Mouse (Mus musculus): Measurements from ENCODE around the gene Ccl24. TPM values are rescaled to one million over a fixed set of nuclear protein-coding genes. Genes with fewer than 3 reads are reported as not detected.

Gene Ccl24
- polyA plus RNA-seq, 1 experiment from 2014 or later = 28.4 TPM

DNA sequence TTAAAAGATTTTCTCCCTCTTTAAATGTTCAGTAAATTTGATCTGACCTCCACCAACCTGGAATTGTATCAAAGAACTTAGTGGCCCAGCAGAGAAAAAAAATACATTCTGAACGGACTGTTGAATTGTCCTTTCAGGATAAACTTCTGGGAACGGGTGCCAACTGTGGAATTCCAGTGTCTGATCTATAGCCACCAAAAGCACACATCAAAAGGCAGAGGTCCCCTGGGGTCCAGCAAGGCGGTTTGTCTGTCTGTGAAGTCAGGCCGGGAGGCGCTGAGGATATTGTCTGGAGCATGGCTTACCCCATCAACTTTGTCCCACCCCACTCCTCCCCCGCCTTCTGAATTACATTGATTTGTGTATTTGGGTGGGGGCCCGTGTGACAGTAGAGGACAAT is 44.9 kb downstream of the Ccl24 start:
- ATAC-seq = no peak

DNA sequence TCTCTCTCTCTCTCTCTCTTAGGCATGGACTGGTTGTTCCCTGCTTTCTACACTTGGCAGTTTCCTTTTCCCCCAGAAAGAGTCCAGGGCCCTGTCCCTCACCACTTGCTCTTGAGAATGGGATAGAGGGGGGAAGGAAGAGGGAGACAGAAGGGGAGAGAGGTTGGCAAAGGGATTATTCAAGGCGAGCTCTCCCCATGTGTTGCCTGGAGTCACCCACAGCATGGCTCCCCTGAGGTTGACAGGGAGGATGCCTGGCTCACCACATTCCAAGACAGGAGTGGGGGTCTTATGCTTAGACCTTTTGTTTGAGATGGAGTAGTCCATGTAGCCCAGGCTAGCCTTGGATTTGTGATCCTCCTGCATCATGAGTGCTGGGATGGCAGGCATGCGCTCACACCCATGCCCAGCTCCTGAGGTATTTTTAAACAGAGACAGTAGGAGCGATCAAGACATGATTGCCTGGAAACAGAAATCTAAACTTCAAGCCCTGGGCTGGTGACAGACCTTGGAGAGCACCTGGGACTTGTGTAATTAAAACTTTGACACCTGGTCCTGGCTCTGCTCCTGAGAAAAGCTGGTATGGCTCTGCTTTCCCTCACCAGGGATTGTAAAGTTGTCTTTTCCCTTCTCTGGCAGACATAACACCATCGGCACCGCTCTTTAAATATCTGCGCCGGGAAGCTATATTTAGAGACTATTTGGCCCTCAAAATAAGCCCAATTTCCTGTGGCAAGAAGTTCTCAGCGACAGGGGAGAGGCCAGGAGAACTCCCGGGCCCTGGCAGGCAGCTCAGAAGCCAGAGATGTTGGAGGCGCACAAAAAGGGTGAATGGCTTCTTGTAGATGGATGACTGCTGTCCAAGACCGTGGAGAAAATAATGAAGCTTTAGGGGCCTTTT is 47.9 kb downstream of the Ccl24 start:
- ATAC-seq (no peak), DNase-seq (no peak)
- H3K36me3 ChIP-seq (replicated peaks; ENCODE audit: insufficient read depth, low read length) = no peaks in the 10 kb centered on the region
- no peak overlapping the region for H3K9ac ChIP-seq (replicated peaks)
- no peaks in the 10 kb centered on the region for H3K27me3 ChIP-seq (ENCODE audit: insufficient read depth, low read length)
- no peak for TF ChIP-seq EP300 (IDR thresholded peaks at IDR 0.05; ENCODE audit: low read depth)
- no peak for TF ChIP-seq CTCF (IDR thresholded peaks at IDR 0.05; ENCODE audit: low read depth)
- no peak overlapping the region for H3K27ac ChIP-seq (ENCODE audit: low read depth)
- no peaks in the 10 kb centered on the region for H3K9me3 ChIP-seq (ENCODE audit: low read length)
- WGBS (ENCODE audit: insufficient replicate concordance) = 29% methylated on average over 11 of the region's 11 CpGs
- no peak overlapping the region for H3K4me3 ChIP-seq (ENCODE audit: low read depth, low read length)
- H3K4me2 ChIP-seq (ENCODE audit: low read depth, low read length) = no peak overlapping the region
- H3K4me1 ChIP-seq (ENCODE audit: insufficient read depth) = no peaks in the 10 kb centered on the region

More for the DNA sequence above, 44.9 kb downstream of the Ccl24 start:
- Histone ChIP-seq H3K27ac (ENCODE audit: low read depth) (no peak overlapping the region), H3K4me3 (ENCODE audit: low read depth, low read length) (no peak overlapping the region), H3K27me3 (ENCODE audit: insufficient read depth, low read length) (no peaks in the 10 kb centered on the region), H3K4me2 (ENCODE audit: low read depth, low read length) (no peak overlapping the region), H3K4me1 (ENCODE audit: insufficient read depth) (no peaks in the 10 kb centered on the region), H3K9ac (replicated peaks) (no peak overlapping the region), H3K9me3 (ENCODE audit: low read length) (no peaks in the 10 kb centered on the region), H3K36me3 (replicated peaks; ENCODE audit: insufficient read depth, low read length) (no peaks in the 10 kb centered on the region)
- WGBS (ENCODE audit: insufficient replicate concordance) = 68% methylated on average over 7 of the region's 7 CpGs
- TF ChIP-seq CTCF (IDR thresholded peaks at IDR 0.05; ENCODE audit: low read depth) (no peak), EP300 (IDR thresholded peaks at IDR 0.05; ENCODE audit: low read depth) (no peak)
- DNase-seq = no peak

DNA sequence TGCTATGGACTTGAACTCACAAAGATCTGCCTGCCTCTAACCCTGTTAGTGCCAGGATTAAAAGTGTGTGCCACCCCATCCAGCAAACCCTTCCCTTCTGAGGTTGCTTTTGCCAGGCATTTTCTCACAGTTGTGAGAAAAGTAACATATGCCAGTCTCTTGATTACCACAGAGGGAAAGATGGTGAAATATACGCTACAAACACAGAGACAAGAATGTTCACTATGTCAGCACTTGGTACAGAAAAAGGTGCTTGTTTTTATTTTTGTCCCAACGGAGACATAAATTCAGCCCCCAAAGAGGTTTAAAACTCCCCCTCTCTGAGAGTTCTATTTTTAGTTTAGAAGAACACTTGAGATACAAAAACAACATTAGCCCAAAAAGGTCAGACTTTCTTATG is 48.8 kb downstream of the Ccl24 start:
- WGBS (ENCODE audit: insufficient replicate concordance) = 72% methylated on average over 2 of the region's 2 CpGs
- ATAC-seq = no peak
- no peaks in the 10 kb centered on the region for H3K4me1 ChIP-seq (ENCODE audit: insufficient read depth)
- no peaks in the 10 kb centered on the region for H3K36me3 ChIP-seq (replicated peaks; ENCODE audit: insufficient read depth, low read length)
- H3K27ac ChIP-seq (ENCODE audit: low read depth) = no peak overlapping the region
- H3K9me3 ChIP-seq (ENCODE audit: low read length) = no peaks in the 10 kb centered on the region
- no peak for TF ChIP-seq CTCF (IDR thresholded peaks at IDR 0.05; ENCODE audit: low read depth)
- TF ChIP-seq EP300 (IDR thresholded peaks at IDR 0.05; ENCODE audit: low read depth) = no peak
- no peak overlapping the region for H3K4me3 ChIP-seq (ENCODE audit: low read depth, low read length)
- no peak overlapping the region for H3K4me2 ChIP-seq (ENCODE audit: low read depth, low read length)
- H3K27me3 ChIP-seq (ENCODE audit: insufficient read depth, low read length) = no peaks in the 10 kb centered on the region
- no peak for DNase-seq
- no peak overlapping the region for H3K9ac ChIP-seq (replicated peaks)

DNA sequence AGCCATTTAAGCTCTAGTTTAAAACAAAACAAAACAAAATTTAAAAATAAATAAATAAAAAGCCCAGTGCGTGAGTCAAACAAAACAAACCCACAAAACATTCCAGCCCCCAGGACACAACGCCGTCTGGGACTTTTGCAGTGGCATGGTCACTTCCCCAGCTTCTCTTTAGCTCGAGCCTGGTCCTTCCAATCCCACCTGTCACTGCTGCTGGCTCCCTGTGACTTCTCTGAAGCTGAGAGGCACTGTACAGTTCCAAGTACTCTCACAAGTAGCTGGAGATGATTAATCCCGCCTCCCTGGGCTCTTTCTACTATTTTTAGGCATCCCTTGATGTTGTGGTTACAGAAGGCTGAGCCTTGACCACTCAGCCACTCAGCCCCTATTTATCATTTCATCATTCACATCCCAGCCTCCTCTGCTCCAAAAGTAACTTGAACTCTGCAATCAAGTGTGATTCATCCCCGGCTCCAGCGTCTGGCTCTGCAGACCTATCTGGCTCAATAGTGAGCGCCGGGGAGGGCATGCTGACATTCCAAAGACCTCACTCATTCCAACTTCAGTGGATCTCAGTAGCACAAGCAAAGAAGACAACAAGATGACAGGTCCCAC is 50.6 kb downstream of the Ccl24 start:
- no peak for ATAC-seq
- H3K4me3 ChIP-seq (ENCODE audit: low read depth, low read length) = no peak overlapping the region
- H3K4me2 ChIP-seq (ENCODE audit: low read depth, low read length) = no peak overlapping the region
- H3K27me3 ChIP-seq (ENCODE audit: insufficient read depth, low read length) = no peaks in the 10 kb centered on the region
- DNase-seq = no peak
- H3K9me3 ChIP-seq (ENCODE audit: low read length) = no peaks in the 10 kb centered on the region
- no peaks in the 10 kb centered on the region for H3K36me3 ChIP-seq (replicated peaks; ENCODE audit: insufficient read depth, low read length)
- no peaks in the 10 kb centered on the region for H3K4me1 ChIP-seq (ENCODE audit: insufficient read depth)
- H3K27ac ChIP-seq (ENCODE audit: low read depth) = no peak overlapping the region
- no peak overlapping the region for H3K9ac ChIP-seq (replicated peaks)
- TF ChIP-seq CTCF (IDR thresholded peaks at IDR 0.05; ENCODE audit: low read depth) (no peak), EP300 (IDR thresholded peaks at IDR 0.05; ENCODE audit: low read depth) (no peak)
- WGBS (ENCODE audit: insufficient replicate concordance) = 70% methylated on average over 9 of the region's 9 CpGs

Other genes with a start within 250 kb of the Ccl24 start
- not detected in 2 replicates for gene Fkbp6, start 223.0 kb downstream of the Ccl24 start, polyA plus RNA-seq (2015; fragmentation: Nextera tagmentation; extraction: Ambion mirVana)
- not detected in 2 replicates for gene Trim50, start 219.8 kb downstream of the Ccl24 start, polyA plus RNA-seq (2015; fragmentation: Nextera tagmentation; extraction: Ambion mirVana)
- 9.4 and 10.0 TPM in 2 replicates for gene Nsun5, start 203.1 kb downstream of the Ccl24 start, polyA plus RNA-seq (2015; fragmentation: Nextera tagmentation; extraction: Ambion mirVana)
- gene Pom121, start 178.5 kb downstream of the Ccl24 start, polyA plus RNA-seq (2015; fragmentation: Nextera tagmentation; extraction: Ambion mirVana) = 3.2 and 3.5 TPM in 2 replicates
- gene Hip1, start 27.9 kb downstream of the Ccl24 start, polyA plus RNA-seq (2015; fragmentation: Nextera tagmentation; extraction: Ambion mirVana) = 2.4 and 2.7 TPM in 2 replicates
- gene Ccl26, start 9.5 kb downstream of the Ccl24 start, polyA plus RNA-seq (2015; fragmentation: Nextera tagmentation; extraction: Ambion mirVana) = not detected in 2 replicates
- gene Rhbdd2, start 59.6 kb upstream of the Ccl24 start, polyA plus RNA-seq (2015; fragmentation: Nextera tagmentation; extraction: Ambion mirVana) = 22.6 and 28.3 TPM in 2 replicates
- 302 and 303 TPM in 2 replicates for gene Por, start 97.0 kb upstream of the Ccl24 start, polyA plus RNA-seq (2015; fragmentation: Nextera tagmentation; extraction: Ambion mirVana)
- gene Tmem120a, start 171.4 kb upstream of the Ccl24 start, polyA plus RNA-seq (2015; fragmentation: Nextera tagmentation; extraction: Ambion mirVana) = 80.8 and 82.7 TPM in 2 replicates
- gene Styxl1, start 205.3 kb upstream of the Ccl24 start, polyA plus RNA-seq (2015; fragmentation: Nextera tagmentation; extraction: Ambion mirVana) = 0.46 and 0.49 TPM in 2 replicates
- 296 and 319 TPM in 2 replicates for gene Mdh2, start 205.4 kb upstream of the Ccl24 start, polyA plus RNA-seq (2015; fragmentation: Nextera tagmentation; extraction: Ambion mirVana)
- not detected in 2 replicates for gene Srrm3, start 233.8 kb upstream of the Ccl24 start, polyA plus RNA-seq (2015; fragmentation: Nextera tagmentation; extraction: Ambion mirVana)

All from liver, postnatal 0 days (tissue).